Mouse (Mus musculus) limb, embryonic 13.5 days (tissue): ENCODE measurements around the gene Tmprss11d. TPM values are rescaled to one million over a fixed set of nuclear protein-coding genes. Genes with fewer than 3 reads are reported as not detected.
A peak's percentile ranks its signal among the peaks of the same experiment; 100 is the strongest.
"Not testable (repeated sequence)": the region's sequence is repeated elsewhere in the genome, so short reads cannot be mapped to it uniquely, and the experiment has no call there.

ENCODE experiments used
- ATAC-seq: fragments of 200-750 bp; cut with Nextera tagmentation; 2 replicates; pipeline ENCODE4 v1.8.0; 2017; ENCODE audit warnings: low read depth, moderate number of reproducible peaks, moderate TSS enrichment; ENCODE audit not compliant: low FRiP score
- H3K27ac ChIP-seq: fragments of 300-500 bp; sonication (generic); 2 replicates; pipeline ENCODE4 v1.5.1; 2015; ENCODE audit warnings: inconsistent platforms, mild to moderate bottlenecking, moderate library complexity
- H3K27me3 ChIP-seq: fragments of 300-500 bp; sonication (generic); 2 replicates; pipeline ENCODE4 v1.6.1; 2015; ENCODE audit warnings: mild to moderate bottlenecking, inconsistent platforms
- H3K36me3 ChIP-seq: fragments of 300-500 bp; sonication (generic); 2 replicates; pipeline ENCODE4 v1.6.1; 2015; ENCODE audit warnings: inconsistent platforms, mild to moderate bottlenecking, moderate library complexity
- H3K4me1 ChIP-seq: fragments of 300-500 bp; sonication (generic); 2 replicates; pipeline ENCODE4 v1.6.1; 2015; ENCODE audit warnings: inconsistent platforms
- H3K4me2 ChIP-seq: fragments of 300-500 bp; sonication (generic); replicated peaks from 2 replicates; pipeline ENCODE4 v1.6.1; 2015; ENCODE audit warnings: inconsistent platforms, mild to moderate bottlenecking, moderate library complexity
- H3K4me3 ChIP-seq: fragments of 300-500 bp; sonication (generic); 2 replicates; pipeline ENCODE4 v1.5.1; 2015; ENCODE audit warnings: moderate library complexity, mild to moderate bottlenecking, inconsistent platforms
- H3K9ac ChIP-seq: fragments of 300-500 bp; sonication (generic); 2 replicates; pipeline ENCODE4 v1.6.1; 2015; ENCODE audit warnings: mild to moderate bottlenecking, inconsistent platforms
- H3K9me3 ChIP-seq: fragments of 300-500 bp; sonication (generic); 2 replicates; pipeline ENCODE4 v1.6.1; 2016; ENCODE audit warnings: inconsistent platforms
- WGBS: fragments of 180-500 bp; shearing (Covaris S2); methylation state at CpG from one replicate; pipeline ENCODE4 v1.1.7; 2015; 5-methylcytosine and 5-hydroxymethylcytosine counted together
- polyA plus RNA-seq: library from polyadenylated mRNA; unstranded; fragments of >200 nt; fragmentation: Nextera tagmentation; extraction: Ambion mirVana; gene quantifications from 2 replicates; pipeline ENCODE4 v1.2.1, GENCODE M21; 2015

Gene Tmprss11d
- polyA plus RNA-seq, result not detected in 2 replicates

- 71% methylated on average over 3 of the region's 3 CpGs for WGBS
- Histone ChIP-seq H3K36me3 (no peaks in the 10 kb centered on the region), H3K27ac (no peak within 1 kb of the TSS), H3K4me2 (no peak within 1 kb of the TSS), H3K9ac (no peak within 1 kb of the TSS), H3K27me3 (no peaks in the 10 kb centered on the region), H3K4me3 (no peak within 1 kb of the TSS), H3K9me3 (no peaks in the 10 kb centered on the region), H3K4me1 (no peaks in the 10 kb centered on the region)
- no peak for ATAC-seq
These were observed at the start of gene Tmprss11d for GRCm38 (mm10) chr5:86373320-86373719. Tmprss11d (minus strand) TSS chr5:86373420.

DNA sequence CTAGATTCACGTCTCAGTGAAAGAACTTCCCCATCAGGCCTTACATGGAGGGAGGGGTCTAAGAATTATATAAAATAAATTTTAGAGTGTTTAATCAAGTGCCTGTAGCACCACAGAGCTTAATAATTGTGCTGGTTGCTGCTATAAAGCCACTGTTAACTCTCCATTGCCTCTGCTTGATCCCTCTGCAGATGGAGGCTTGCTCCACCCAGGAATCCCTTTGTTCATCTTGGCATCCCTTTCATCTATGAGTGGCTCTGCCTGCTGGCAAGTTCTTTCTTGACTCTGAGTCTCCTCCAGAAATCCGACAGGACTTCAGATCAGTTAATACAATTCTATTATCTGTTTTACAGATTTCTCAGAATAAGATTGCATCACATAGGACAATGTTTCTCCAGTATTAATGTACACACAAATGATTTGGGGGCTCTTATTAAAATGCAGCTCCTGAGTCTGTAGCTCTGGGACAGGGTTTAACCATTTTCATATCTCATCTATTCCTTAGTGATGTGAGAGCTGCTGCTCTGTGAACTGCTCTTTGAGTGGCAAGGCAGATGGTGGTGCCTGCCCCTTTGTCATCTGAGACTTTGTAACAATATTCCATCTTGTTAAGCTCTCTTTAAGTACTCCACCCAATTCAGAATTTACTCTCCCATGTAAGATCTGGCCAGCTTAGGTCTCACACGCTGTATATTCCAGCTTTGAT lies 48.3 kb upstream of the Tmprss11d start:
- H3K4me2 ChIP-seq, result no peak overlapping the region
- no peak overlapping the region for H3K27ac ChIP-seq
- no peak overlapping the region for H3K4me3 ChIP-seq
- ATAC-seq, result no peak
- H3K4me1 ChIP-seq, result no peaks in the 10 kb centered on the region
- H3K36me3 ChIP-seq, result no peaks in the 10 kb centered on the region
- H3K9me3 ChIP-seq, result no peaks in the 10 kb centered on the region
- no peak overlapping the region for H3K9ac ChIP-seq
- H3K27me3 ChIP-seq, result no peaks in the 10 kb centered on the region
- 39% methylated on average over 3 of the region's 3 CpGs for WGBS

DNA sequence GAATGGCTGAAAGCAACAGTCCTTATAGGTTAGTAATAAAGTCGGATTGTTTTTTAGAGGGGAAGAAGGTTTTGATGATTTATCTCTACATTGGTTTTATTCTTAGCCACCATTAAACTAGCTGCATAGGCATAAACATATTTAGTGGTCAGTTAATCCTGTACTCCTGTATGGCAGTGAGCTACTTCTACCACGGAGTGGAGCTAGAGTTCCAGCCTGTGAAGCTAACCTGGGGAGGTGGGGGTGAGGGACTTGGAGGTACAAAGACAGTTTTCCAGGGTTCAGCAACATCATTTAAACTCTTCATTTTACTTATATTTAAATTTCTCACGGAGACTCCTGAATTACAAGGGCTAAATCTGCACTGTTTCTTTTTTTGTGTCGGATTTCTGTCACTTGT lies 46.3 kb upstream of the Tmprss11d start:
- H3K36me3 ChIP-seq, result no peaks in the 10 kb centered on the region
- H3K9me3 ChIP-seq, result no peaks in the 10 kb centered on the region
- no peak overlapping the region for H3K4me3 ChIP-seq
- no peak overlapping the region for H3K4me2 ChIP-seq
- no peak overlapping the region for H3K27ac ChIP-seq
- WGBS, result 22% methylated on average over 4 of the region's 4 CpGs
- H3K27me3 ChIP-seq, result no peaks in the 10 kb centered on the region
- no peak for ATAC-seq
- no peaks in the 10 kb centered on the region for H3K4me1 ChIP-seq
- H3K9ac ChIP-seq, result no peak overlapping the region

DNA sequence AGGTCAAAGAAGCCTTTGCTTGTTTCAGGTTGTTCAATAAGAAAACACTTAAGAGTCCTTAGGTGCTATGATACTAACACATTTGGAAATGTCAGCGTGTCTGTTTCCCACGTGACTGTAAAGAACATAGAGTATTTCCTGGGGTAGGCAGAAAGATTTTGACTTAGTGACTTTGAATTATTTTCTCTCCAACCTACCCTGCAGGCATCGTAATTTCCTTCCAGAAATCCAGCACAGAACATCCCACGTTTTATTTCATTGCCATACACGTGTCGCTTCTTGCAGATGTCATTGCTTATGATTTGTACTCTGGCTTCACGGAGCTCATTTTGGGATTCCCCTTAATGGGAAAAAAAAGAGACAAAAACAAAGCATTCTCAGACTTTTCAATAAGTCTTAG lies 41.1 kb upstream of the Tmprss11d start:
- Histone ChIP-seq H3K27me3 (no peaks in the 10 kb centered on the region), H3K9ac (no peak overlapping the region), H3K9me3 (no peaks in the 10 kb centered on the region), H3K27ac (no peak overlapping the region), H3K36me3 (no peaks in the 10 kb centered on the region), H3K4me1 (no peaks in the 10 kb centered on the region), H3K4me2 (no peak overlapping the region), H3K4me3 (no peak overlapping the region)
- WGBS, result 60% methylated on average over 7 of the region's 7 CpGs
- no peak for ATAC-seq

GRCm38 (mm10) chr5:86410815-86411214 lies 37.6 kb upstream of the Tmprss11d start:
- Histone ChIP-seq H3K4me3 (no peak overlapping the region), H3K27ac (no peak overlapping the region), H3K36me3 (no peaks in the 10 kb centered on the region), H3K4me1 (no peaks in the 10 kb centered on the region), H3K4me2 (no peak overlapping the region), H3K9ac (no peak overlapping the region), H3K9me3 (no peaks in the 10 kb centered on the region), H3K27me3 (no peaks in the 10 kb centered on the region)
- 34% methylated on average over 3 of the region's 3 CpGs for WGBS
- ATAC-seq, result no peak

DNA sequence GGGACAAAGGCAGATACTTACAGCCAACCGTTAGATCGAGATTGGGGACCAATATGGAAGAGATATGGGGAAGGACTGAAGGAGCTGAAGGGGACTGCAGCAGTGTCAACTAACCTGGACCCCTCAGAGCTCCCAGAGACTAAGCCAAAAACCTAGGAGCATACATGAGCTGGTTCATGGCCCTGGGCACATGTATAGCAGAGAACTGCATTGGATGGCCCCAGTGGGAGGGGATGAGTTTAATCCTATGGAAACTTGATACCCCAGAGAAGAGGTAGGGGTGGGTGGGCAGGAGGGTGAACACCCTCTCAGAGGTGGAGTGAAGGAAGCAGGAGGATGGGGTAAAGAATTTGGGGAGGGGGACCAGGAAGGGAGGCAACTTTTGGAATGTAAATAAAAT lies 34.7 kb upstream of the Tmprss11d start:
- Histone ChIP-seq H3K27me3 (no peaks in the 10 kb centered on the region), H3K4me2 (no peak overlapping the region), H3K4me3 (no peak overlapping the region), H3K9ac (no peak overlapping the region), H3K4me1 (no peaks in the 10 kb centered on the region), H3K27ac (no peak overlapping the region), H3K36me3 (no peaks in the 10 kb centered on the region), H3K9me3 (no peaks in the 10 kb centered on the region)
- no peak for ATAC-seq
- WGBS, result 87% methylated on average over 2 of the region's 2 CpGs

DNA sequence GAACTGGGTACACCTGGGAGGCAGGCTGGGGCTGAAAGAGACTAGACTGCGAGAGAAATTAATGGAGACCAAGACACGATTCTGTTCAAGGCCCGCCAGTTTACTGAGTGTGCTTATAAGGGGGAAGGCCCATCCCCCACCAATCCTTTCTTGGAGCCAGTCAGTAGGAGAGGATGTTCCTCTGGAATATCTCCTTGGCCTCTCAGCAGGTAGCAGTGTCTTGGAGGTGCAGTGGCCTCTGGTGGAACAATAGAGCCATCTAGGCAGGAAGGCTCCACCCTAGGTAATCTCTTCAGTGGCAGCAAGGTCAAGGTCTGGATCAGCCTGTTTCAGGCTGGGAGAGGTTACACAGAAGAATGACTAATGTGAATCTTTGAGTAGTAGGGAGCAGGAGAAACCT lies 34.0 kb upstream of the Tmprss11d start:
- 84% methylated on average over 3 of the region's 3 CpGs for WGBS
- no peak for ATAC-seq
- Histone ChIP-seq H3K4me3 (no peak overlapping the region), H3K4me2 (no peak overlapping the region), H3K9ac (no peak overlapping the region), H3K27ac (no peak overlapping the region), H3K9me3 (no peaks in the 10 kb centered on the region), H3K27me3 (no peaks in the 10 kb centered on the region), H3K4me1 (no peaks in the 10 kb centered on the region), H3K36me3 (no peaks in the 10 kb centered on the region)

GRCm38 (mm10) chr5:86359412-86359985 lies 13.7 kb downstream of the Tmprss11d start:
- H3K27me3 ChIP-seq, result no peaks in the 10 kb centered on the region
- H3K27ac ChIP-seq, result no peak overlapping the region
- WGBS, result 73% methylated on average over 4 of the region's 4 CpGs
- H3K4me1 ChIP-seq, result no peaks in the 10 kb centered on the region
- no peak overlapping the region for H3K4me3 ChIP-seq
- H3K36me3 ChIP-seq, result no peaks in the 10 kb centered on the region
- H3K9ac ChIP-seq, result no peak overlapping the region
- ATAC-seq, result no peak
- H3K4me2 ChIP-seq, result no peak overlapping the region
- H3K9me3 ChIP-seq, result no peaks in the 10 kb centered on the region

DNA sequence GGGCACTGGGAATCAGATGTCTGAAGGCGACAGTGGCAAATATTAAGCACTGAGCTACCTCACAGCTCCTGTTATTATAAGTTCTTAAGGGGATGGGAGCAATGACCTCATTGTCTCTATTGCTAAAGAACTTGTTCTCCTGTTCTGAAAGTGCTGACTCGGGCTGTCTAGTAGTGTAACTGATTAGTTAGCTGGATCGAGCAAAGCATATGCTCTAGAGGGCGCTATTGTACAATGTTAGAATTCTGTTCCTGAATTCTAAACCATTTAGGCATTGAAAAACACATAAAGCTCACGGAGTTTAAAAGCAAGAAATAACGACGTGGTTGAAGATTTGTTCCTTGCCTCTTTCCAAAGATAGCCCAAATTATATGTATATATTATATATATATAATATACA lies 20.3 kb downstream of the Tmprss11d start:
- no peak for ATAC-seq
- H3K36me3 ChIP-seq, result no peaks in the 10 kb centered on the region
- H3K27ac ChIP-seq, result no peak overlapping the region
- H3K4me3 ChIP-seq, result no peak overlapping the region
- no peak overlapping the region for H3K9ac ChIP-seq
- WGBS, result 18% methylated on average over 7 of the region's 7 CpGs
- H3K4me1 ChIP-seq, result no peaks in the 10 kb centered on the region
- no peaks in the 10 kb centered on the region for H3K9me3 ChIP-seq
- H3K27me3 ChIP-seq, result no peaks in the 10 kb centered on the region
- H3K4me2 ChIP-seq, result no peak overlapping the region

DNA sequence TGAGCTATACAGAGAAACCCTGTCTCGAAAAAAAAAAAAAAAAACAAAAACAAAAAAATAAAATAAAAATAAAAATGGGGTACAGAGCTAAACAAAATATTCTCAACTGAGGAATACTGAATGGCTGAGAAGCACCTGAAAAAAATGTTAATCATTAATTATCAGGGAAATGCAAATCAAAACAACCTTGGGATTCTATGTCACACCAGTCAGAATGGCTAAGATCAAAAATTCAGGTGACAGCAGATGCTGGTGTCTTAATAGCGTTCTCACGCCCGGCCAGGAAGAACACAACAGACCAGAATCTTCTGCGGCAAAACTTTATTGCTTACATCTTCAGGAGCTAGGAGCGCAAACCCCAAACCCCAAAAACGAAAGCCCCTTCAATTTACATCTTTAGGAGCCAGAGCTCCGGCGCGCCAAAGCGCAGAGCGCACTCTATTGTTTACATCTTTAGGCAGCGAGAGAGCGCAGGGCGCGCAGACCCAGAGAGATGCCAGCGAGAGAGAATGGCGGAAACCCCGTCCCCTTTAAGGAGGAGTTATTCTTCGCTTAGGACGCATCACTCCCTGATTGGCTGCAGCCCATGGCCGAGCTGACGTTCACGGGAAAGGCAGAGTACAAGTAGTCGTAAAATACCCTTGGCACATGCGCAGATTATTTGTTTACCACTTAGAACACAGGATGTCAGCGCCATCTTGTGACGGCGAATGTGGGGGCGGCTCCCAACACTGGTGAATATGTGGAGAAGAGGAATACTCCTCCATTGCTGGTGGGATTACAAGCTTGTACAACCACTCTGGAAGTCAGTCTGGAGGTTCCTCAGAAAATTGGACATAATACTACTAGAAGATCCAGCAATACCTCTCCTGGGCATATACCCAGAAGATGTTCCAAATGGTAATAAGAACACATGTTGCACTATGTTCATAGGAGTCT lies 54.9 kb downstream of the Tmprss11d start:
- H3K36me3 ChIP-seq, H3K27ac ChIP-seq, ATAC-seq, H3K9ac ChIP-seq, H3K27me3 ChIP-seq, H3K4me1 ChIP-seq, H3K9me3 ChIP-seq: not testable (repeated sequence)
- Histone ChIP-seq H3K4me2 (peak overlapping the region; percentile 50), H3K4me3 (peak overlapping the region; percentile 39)
- 49% methylated on average over 30 of the region's 30 CpGs for WGBS

GRCm38 (mm10) chr5:86306116-86306515 lies 67.1 kb downstream of the Tmprss11d start:
- H3K4me1 ChIP-seq, result no peaks in the 10 kb centered on the region
- no peak overlapping the region for H3K4me3 ChIP-seq
- ATAC-seq, result no peak
- WGBS, result 78% methylated on average over 5 of the region's 5 CpGs
- no peak overlapping the region for H3K9ac ChIP-seq
- no peaks in the 10 kb centered on the region for H3K9me3 ChIP-seq
- no peaks in the 10 kb centered on the region for H3K27me3 ChIP-seq
- no peak overlapping the region for H3K27ac ChIP-seq
- H3K4me2 ChIP-seq, result no peak overlapping the region
- H3K36me3 ChIP-seq, result no peaks in the 10 kb centered on the region

- Histone ChIP-seq H3K9me3 (no peaks in the 10 kb centered on the region), H3K4me3 (no peak overlapping the region), H3K9ac (no peak overlapping the region), H3K36me3 (no peaks in the 10 kb centered on the region), H3K4me2 (no peak overlapping the region), H3K4me1 (no peaks in the 10 kb centered on the region), H3K27me3 (no peaks in the 10 kb centered on the region), H3K27ac (no peak overlapping the region)
- ATAC-seq, result no peak
- WGBS, result 85% methylated on average over 8 of the region's 8 CpGs
These were observed 69.3 kb downstream of the Tmprss11d start for GRCm38 (mm10) chr5:86303877-86304276.
